Mouse (Mus musculus): ENCODE data around the gene Aff2.

Gene Aff2

DNA sequence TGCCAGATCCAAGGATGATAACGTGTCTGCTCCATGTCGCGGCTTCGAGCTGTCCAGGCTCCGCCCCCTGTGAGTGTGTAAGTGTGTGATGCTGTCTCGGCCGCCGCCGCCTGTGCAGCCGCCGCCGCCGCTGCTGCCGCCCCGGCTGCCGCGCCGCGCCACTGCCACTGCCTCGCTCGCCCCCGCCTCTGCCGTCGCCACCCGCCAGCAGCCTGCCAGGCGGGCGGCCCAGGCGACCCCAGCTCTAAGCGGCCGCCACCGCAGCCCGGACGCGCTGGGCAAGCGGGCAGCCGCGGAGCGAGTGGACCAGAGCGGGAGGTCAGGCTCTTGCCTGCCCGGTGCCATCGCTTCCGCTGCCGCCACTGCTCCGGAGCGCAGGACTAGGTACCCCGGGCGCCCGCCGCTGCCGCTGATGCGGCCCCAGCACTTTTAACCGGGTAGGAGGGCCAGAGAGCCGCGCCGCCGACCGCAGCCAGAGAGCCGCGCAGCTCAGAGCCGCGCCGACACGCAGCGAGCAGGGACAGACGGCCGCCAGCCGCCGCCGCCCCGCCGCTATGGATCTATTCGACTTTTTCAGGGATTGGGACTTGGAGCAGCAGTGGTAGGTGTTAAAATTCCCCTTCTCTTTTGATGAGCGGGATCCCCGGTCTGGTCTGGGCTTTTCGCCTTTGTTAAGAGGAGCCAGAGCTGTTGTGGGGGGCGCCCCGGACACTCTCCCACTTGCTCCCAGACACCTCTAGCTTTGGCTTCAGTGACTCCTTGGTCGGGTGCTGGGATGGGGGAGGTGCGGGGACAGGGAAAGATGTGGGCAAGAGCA is at the start of gene Aff2:
Gene Aff2, plus strand, starts transcription at position 57 of the 817 bp plus-strand sequence.
- ChIA-PET POLR2A (no interaction called here), CTCF (no interaction called here)

DNA sequence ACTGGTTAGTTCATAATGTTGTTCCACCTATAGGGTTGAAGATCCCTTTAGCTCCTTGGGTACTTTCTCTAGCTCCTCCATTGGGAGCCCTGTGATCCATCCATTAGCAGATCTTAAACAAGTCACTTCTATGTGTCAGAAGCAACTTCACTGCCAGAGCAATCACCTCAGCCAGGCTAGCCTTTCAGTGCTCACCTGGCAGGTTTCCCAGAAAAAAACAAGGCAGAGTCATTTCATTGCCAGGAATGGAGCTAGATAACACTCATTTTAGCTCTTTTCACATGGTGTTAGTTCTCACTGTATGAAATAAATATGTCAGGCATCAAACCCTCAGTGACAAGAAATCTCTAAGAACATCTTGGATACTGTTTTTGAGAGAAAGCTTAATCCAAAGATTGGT is 22.8 kb upstream of the Aff2 start:
- POLR2A ChIA-PET = no interaction called here
- CTCF ChIA-PET = no interaction called here

DNA sequence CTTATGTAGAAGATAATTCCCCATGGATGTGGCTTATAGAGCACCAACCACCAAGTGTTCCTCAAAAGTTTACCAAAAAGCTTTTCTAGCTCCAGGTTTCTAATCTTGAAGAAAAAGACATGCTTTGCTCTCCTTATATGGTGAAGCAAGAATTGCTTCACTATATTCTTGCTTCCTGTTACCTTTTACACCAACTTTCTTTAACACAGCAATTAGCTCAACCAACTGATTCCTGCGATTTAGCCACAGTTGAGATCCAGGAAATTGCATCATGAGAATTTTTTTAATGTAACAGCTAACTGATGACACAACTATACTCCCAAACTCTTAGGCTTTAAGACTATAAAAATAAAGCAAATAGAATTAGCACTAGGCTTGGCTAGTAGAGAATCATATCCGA is 4.5 kb upstream of the Aff2 start:
- POLR2A ChIA-PET = no interaction called here
- CTCF ChIA-PET = no interaction called here

DNA sequence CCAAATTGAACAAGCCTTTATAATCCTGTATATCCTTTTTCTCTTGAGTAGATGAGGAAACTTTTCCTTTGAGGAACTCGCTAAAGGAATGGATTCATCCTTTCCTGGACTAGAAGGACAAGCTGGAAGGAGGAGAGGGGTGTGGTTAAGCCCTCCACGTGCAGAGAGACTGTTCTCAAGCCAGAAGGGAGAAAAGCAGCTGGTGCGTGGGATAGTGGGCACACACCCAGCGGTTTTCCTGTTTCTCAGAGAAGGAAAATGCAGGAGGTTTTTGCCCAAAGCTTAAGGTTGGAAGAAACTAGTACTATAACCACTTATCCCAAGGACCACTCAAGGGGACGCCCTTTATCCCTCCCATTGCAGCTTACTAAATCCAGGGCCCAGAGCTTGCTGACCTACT is 734 bp upstream of the Aff2 start:
- ChIA-PET CTCF (no interaction called here), POLR2A (no interaction called here)

DNA sequence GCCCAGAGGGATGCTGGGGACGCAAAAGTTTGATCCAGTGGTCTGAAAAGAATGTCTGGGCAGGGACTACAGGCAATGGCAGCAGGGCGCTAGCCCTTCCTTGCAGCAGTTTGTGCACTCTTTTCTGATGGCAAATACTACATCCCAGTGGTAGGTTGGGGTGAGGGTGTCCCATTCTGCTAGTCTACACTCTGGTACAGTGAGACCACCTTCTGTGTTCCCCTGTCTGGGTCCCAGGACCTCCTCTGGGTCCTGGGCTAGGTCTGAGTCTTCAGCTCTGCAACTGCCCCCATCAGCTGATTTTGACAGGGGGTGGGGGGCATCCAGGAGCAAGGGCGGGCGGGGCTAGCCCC is 233 bp upstream of the Aff2 start:
- ChIA-PET POLR2A (no interaction called here), CTCF (no interaction called here)

DNA sequence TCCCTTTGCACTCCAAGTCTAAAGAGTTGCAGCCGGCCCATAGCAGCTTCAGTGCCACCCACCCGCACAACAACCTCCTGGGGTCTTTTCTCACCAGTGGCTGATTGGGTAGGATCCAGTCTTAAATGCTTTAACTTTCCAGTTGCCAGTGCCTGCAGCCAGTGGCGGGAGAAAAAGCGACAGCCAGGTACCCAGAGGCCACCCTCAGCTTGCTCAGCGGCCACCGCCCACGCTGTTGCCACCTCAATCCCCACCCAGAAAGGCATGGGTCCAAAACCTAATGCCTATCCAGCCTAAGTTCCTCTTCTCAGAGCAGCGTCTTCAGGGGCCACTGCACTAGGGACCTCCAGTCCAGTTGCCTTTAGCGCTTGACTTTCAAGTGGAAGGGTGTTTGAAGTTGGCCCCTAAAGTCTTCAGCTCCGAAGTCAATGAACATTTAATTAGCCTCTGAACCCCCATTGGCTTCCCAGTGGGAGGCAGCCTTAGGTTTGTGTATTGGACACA is 1.0 kb downstream of the Aff2 start:
- CTCF ChIA-PET = no interaction called here
- POLR2A ChIA-PET = no interaction called here

DNA sequence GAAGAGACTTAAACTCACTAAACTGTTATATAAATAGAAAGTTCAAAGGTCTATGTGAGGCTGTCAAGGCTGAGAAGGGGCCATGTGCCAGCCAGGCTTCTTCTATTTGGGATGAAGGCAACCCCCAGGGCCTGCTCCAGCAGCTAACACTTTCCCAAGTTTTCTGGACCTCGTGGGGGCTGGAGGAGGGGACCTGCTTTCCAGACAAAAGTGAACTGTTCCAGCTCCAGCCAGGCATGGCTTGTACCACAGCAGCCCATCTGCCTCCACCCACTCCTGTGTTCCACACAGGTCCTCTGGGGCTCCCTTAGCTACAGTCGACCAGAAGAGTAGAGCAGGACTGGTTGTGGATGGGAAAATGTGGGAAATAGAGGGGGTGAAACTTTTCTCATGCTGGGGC is 4.1 kb downstream of the Aff2 start:
- CTCF ChIA-PET = no interaction called here
- POLR2A ChIA-PET = no interaction called here

DNA sequence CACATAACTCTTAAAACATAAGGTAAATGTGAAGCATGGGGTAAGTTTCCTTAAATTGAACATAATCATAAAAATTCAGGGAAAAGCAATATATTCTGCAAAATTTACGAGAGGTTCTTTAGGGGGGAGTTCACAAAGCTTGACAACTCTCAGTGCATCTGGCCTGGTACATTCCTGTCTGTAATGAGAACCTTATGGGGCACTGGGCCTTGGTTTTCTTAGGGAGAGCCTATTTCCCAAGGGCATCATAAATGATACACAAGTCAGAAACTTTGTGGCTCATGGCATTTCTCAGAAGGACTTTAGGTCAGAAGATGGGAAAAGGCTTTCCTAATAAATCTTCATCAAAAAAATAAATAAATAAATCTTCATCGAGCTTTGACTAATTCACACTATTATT is 13.2 kb downstream of the Aff2 start:
- POLR2A ChIA-PET = no interaction called here
- CTCF ChIA-PET = no interaction called here

DNA sequence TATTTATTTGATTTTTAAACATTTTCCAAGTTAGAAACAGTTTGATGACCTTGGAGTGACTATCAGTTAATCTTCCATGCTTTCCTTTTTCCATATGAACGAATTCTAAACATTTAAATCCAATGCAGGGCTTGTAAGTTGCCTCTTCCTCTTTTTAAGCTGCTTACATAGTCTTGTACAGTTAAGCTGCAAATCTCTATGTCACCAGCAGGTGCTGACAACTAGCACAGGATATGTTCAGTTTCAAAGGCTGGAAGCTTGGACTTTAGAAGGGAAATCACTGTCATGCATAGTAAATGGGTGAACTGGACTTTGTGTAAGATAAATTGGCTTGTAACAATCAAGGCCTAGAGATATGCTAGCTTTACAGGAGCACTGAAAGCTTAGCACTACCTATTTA is 29.6 kb downstream of the Aff2 start:
- ChIA-PET POLR2A (no interaction called here), CTCF (interaction anchor here in 1 of 4 experiments (0.9 kb wide), 1 partner anchor 9 kb away, joined by 3 read pairs; no protein-coding TSS in a partner anchor)

DNA sequence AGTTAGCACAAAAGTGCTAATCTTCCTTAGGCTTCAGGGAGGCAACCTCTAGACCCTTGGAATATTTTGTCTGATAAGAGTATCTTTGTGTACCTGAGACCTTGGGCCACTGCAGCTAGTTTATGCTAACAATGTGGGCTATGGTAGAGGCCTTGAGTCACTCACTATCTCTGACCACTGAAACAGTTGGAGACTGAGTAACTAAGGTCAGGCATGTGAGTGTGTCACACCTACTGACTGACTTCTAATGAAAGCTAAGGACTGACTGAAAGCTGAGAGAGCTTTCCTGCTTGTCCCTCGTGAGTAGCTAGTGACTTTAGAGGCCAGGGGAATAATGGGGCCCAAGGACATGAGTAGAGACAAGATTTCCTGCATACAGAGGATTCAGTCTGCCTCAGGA is 54.9 kb downstream of the Aff2 start:
- CTCF ChIA-PET = no interaction called here
- POLR2A ChIA-PET = no interaction called here

DNA sequence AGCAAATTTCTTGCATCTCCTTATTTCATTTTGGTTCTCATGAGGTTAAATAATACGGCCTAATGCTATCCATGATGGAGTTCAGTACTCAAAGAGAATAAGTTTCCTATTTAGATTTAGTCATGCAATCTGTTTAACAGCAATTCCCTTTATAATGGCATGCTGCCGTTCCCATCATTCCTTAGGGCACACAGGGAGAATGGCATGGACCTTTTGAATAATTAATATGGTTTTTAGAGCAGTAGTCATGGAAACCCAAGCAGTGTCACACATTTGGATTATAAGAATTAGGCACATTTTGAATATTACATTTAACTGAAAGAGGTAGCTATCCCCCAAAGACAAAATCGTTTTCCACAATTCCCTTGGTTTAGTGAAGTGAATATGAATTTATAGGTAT is 78.3 kb downstream of the Aff2 start:
- ChIA-PET CTCF (no interaction called here), POLR2A (no interaction called here)

DNA sequence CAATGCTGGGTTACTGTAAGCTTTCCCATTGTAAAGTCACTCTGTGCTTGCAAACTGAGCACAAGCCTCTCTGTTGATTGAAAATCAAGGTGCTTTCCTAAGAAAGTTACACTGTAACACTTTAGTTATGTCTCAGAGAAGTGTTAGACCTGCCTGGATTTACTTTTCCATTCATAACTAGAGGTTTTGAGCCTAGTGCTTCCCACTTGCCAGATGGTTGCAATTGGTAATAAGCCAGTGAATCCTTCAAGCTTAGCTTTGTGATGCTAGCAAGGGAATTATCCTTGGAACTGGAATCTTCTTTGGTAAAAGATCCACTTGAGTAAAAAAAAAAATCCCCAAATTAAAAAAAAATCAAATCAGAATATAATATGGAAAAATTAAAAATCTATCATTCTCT is 81.8 kb downstream of the Aff2 start:
- ChIA-PET POLR2A (no interaction called here), CTCF (no interaction called here)

DNA sequence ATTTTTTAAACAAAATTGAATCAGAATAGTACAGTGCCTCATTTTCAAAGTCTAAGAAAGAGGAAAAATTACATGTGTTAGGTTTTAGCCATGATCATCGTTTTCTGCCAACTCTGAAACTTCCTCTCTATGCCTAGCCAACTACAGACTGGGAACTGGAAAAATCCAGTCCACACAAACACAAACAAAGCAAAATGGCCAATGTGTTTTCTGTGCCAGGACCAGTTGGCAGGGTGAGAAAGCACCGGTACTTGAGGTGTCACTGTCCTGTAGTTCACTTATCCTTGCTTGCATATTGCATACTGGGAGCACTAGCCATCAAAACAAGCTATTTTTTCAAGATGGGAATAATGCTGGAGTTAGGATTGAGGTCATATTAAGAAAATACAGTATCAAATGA is 100.8 kb downstream of the Aff2 start:
- POLR2A ChIA-PET = no interaction called here

DNA sequence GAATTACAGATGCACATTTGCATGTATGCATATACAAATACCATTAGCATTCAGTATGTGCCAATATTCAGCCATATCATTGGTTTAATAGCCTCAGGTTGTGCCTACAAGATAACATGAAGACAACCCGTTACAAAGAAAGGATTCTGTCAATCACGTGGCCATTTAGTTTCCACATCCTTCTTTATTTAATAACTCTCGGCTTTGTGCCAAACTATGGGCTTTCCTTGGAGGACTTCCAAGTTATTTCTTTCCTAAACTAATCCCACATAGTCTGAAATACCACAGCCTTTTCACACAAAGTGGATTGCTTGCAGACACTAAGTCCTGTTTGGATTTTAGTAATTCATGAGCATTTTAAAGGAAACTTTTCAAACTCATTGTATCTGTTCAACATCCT is 142.0 kb downstream of the Aff2 start:
- POLR2A ChIA-PET = no interaction called here
- CTCF ChIA-PET = no interaction called here

More for the DNA sequence above, 100.8 kb downstream of the Aff2 start:
- CTCF ChIA-PET = no interaction called here

DNA sequence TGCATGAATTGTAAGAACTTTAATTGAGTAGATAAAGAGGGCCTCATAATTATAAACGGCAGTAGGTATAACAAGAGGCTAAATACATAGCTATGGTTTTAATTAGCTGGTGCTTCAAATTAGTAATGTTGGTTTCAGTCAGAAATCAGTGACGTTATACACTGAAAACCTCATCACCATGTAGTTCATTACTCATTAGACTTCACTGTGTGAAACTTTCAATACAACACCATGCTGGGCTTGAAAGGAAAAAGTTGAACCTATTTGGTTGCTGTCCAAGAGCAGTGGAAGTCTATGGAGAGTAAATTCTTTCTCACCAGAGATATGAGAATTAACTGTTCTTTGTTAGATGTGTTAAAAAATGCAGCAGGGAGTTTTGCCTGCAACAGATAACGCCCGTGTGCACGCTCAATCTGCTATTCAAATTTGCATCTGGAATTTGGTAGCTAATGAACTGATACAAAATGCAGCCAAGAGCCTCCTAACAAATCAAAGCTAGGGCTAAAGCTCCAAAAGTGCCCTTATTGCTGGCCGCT is 158.0 kb downstream of the Aff2 start:
- CTCF ChIA-PET = no interaction called here
- POLR2A ChIA-PET = no interaction called here

DNA sequence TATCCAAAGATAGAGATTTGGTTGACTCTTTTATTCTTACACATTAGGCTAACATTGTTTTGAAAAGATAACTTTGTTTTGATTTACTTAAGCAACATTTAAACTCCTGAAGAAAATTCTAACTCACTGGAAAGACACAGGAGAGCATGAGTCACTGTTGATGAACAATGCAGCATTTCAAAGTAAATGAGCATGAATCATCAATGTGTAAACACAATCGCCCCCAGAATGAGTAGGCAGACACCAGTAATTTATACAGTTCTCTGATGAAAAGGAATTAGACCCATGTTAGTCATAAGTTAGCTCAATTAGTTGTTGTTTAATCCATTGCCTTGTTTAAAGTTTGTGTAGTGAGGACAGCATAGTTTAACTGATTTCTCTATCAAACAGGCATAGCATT is 180.7 kb downstream of the Aff2 start:
- CTCF ChIA-PET = no interaction called here
- POLR2A ChIA-PET = no interaction called here

DNA sequence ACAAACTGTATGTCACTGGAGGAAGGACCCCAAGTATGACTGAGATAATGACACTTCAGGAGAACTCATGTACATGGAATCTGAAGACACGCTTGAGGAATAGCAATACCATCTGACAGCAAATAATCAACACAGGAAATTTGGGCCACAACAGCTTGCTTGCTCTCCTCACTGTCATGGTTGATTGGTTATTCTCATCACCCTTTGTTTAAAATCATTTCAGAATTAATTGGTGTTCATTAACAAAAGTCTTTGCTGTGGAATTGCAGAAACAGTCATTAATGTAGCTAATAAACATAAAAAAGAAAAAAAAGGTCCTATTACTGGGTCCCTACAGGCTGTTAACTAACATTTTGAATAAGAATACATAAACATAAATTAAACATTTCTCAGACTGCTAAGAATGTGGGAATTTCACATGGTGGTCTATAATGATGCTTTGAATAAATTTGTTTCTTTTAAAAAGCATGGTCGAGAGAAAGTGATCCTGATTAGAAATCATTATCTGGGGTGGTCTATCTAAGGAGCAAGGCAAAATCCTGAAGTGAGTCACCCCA is 219.9 kb downstream of the Aff2 start:
- CTCF ChIA-PET = no interaction called here

DNA sequence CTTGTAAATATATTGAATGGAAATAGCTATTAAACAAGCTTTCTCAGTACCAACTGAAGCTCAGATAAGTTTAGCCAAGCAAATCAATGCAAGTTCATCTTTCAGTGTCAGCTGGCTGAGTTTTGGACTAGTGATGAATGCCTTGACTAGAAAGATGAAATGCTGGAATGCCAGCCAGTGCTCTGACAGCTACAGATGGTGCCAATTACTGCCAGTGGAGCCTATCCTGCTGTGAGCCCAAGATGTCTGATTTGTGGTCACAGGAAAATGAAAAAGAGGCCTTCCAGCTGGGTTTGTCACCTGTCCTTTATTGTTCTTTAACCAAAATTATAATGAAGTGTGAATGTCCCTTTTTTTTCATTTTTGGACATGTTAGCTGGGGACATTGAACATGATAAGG is 248.7 kb downstream of the Aff2 start:
- POLR2A ChIA-PET = no interaction called here
- CTCF ChIA-PET = interaction anchor here in 1 of 4 experiments (0.6 kb wide), 1 partner anchor 108 kb away, joined by 3 read pairs; no protein-coding TSS in a partner anchor

More for the DNA sequence above, 219.9 kb downstream of the Aff2 start:
- POLR2A ChIA-PET = no interaction called here

DNA sequence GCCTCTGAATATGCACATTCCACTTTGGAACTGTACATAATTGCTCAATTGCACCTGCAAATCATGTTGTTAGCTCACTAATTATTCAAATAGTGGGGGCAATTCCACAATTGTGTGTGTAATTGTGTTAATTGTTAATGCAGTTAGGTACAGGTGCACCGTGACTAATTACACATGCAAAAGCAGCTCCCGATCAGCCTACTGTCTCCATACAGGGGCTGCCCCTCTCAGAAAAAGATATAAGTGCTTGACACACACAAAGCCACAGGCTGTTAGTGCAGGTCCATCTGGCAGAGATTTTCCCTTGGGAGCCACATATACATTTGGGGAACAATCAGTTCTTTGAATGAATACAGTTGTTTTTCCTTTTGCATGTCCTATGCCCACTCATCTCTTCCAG is 302.9 kb downstream of the Aff2 start:
- ChIA-PET POLR2A (no interaction called here), CTCF (no interaction called here)

DNA sequence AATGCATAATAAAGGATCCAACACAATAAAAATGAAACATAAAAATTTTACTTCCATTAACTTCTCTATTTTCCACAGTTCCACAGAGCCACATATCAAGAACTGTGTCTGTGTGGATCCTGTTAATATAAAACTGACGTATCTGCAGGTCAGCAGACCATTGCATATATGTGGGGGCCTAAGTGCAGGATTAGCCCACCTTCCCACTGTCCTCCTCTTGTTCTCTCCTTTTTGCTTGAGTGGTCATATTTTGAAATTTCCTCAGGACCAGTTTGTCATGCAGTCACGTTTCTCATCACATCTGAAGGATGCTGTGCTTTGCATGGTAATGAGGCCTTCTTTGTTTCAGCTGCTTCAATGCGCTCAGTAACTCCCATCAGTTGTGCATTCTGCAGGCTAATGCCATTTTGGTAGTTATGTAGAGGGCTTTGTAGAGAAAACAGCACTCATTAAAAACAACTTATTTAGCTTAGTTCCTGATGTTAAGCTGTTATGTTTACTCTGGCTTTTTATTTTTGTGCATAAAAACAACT is 306.1 kb downstream of the Aff2 start:
- ChIA-PET CTCF (no interaction called here), POLR2A (no interaction called here)

DNA sequence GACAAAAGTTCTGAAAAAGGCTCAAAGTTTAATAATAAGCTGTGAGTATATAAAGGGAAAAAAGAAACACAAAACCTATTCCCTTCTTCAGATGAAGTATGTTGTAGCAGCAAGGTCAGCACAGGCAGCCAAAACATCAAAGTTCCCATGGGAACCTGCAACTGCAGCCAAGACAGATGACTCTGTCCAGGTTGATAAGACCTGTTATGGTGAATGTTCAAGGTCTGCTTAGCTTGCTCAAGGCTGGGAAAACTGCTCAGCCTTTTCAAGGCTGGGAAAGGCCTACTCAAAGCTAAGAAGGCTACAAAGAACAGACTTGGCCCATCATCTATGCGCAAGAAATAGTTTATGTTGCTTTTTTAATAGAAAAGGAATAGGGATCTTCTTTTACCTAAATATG is 315.6 kb downstream of the Aff2 start:
- POLR2A ChIA-PET = no interaction called here

More for the DNA sequence above, 315.6 kb downstream of the Aff2 start:
- CTCF ChIA-PET = no interaction called here
